Mouse (Mus musculus) lung, postnatal 0 days (tissue): Measurements from ENCODE around the gene Palb2. TPM values are rescaled to one million over a fixed set of nuclear protein-coding genes. Genes with fewer than 3 reads are reported as not detected.
A peak's percentile ranks its signal among the peaks of the same experiment; 100 is the strongest.

ENCODE experiments used
- ATAC-seq: fragments of 200-750 bp; cut with Nextera tagmentation; 2 replicates; pipeline ENCODE4 v1.8.0; 2017; ENCODE audit warnings: moderate library complexity
- DNase-seq: peaks from one replicate; pipeline ENCODE4 v3.0.0-alpha.2; 2016; ENCODE audit warnings: low spot score
- H3K27ac ChIP-seq: fragments of 300-500 bp; sonication (generic); 2 replicates; pipeline ENCODE4 v1.5.1; 2014; ENCODE audit warnings: antibody characterized with exemption, mild to moderate bottlenecking, low read length, mixed read lengths
- H3K27me3 ChIP-seq: fragments of 300-500 bp; sonication (generic); replicated peaks from 2 replicates; pipeline ENCODE4 v1.6.1; 2014; ENCODE audit warnings: low read length, mixed read lengths; ENCODE audit not compliant: insufficient read depth
- H3K36me3 ChIP-seq: fragments of 300-500 bp; sonication (generic); 2 replicates; pipeline ENCODE4 v1.6.1; 2014; ENCODE audit warnings: low read length, mixed read lengths; ENCODE audit not compliant: insufficient read depth
- H3K4me1 ChIP-seq: fragments of 300-500 bp; sonication (generic); 2 replicates; pipeline ENCODE4 v1.6.1; 2014; ENCODE audit warnings: antibody characterized with exemption, low read depth, low read length, mixed read lengths; ENCODE audit not compliant: insufficient read depth
- H3K4me2 ChIP-seq: fragments of 300-500 bp; sonication (generic); replicated peaks from 2 replicates; pipeline ENCODE4 v1.6.1; 2014; ENCODE audit warnings: low read depth, mild to moderate bottlenecking, low read length, moderate library complexity, mixed read lengths
- H3K4me3 ChIP-seq: fragments of 300-500 bp; sonication (generic); 2 replicates; pipeline ENCODE4 v1.5.1; 2014; ENCODE audit warnings: low read depth, low read length
- H3K9ac ChIP-seq: fragments of 300-500 bp; sonication (generic); replicated peaks from 2 replicates; pipeline ENCODE4 v1.6.1; 2014; ENCODE audit warnings: low read depth, mild to moderate bottlenecking
- H3K9me3 ChIP-seq: fragments of 300-500 bp; sonication (generic); 2 replicates; pipeline ENCODE4 v1.6.1; 2016; ENCODE audit warnings: low read length, mixed read lengths
- CTCF ChIP-seq: IDR thresholded peaks from 2 replicates; pipeline ENCODE4 v1.5.1; 2016; ENCODE audit warnings: antibody characterized with exemption, mild to moderate bottlenecking
- EP300 ChIP-seq: IDR thresholded peaks from 2 replicates; pipeline ENCODE4 v1.6.1; 2016; ENCODE audit warnings: antibody characterized with exemption, mild to moderate bottlenecking, control low read depth
- WGBS: fragments of 180-500 bp; shearing (Covaris S2); extraction: QIAGEN DNeasy Blood & Tissue Kit; methylation state at CpG from one replicate; pipeline ENCODE4 v1.1.7; 2014; 5-methylcytosine and 5-hydroxymethylcytosine counted together
- polyA plus RNA-seq: library from polyadenylated mRNA; unstranded; fragments of >200 nt; fragmentation: Nextera tagmentation; extraction: Ambion mirVana; gene quantifications from 2 replicates; pipeline ENCODE4 v1.2.1, GENCODE M21; 2015

The Palb2 gene
- polyA plus RNA-seq, 1 experiment from 2014 or later: 2.6 TPM

DNA sequence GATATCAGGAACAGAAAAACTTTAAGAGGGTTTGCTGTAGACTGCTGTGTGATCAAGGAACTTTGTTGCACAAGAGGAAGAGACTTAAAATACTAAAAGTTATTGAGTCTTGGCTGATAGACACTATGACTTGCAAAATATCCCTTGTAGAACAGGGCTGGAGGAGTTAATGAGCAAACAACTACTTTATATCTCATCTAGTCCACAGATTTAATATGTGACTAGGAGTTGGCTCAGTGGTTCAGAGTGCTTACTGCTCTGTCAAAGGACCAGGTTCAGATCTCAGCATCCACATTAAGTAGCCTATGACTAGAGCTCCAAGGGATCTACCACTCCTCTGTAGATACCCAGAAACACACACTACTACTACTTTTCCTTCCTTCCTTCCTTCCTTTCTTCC is 4.3 kb upstream of the Palb2 start:
- Histone ChIP-seq H3K4me2 (no peak overlapping the region), H3K4me3 (no peak overlapping the region), H3K4me1 (peaks cover 11% of the 10 kb centered on the region; the same call in 1 of the 2 replicates), H3K27me3 (no peaks in the 10 kb centered on the region), H3K27ac (no peak overlapping the region), H3K9ac (no peak overlapping the region), H3K36me3 (peaks cover 24% of the 10 kb centered on the region), H3K9me3 (no peaks in the 10 kb centered on the region)
- DNase-seq (no peak), ATAC-seq (no peak)
- TF ChIP-seq EP300 (no peak), CTCF (no peak)

DNA sequence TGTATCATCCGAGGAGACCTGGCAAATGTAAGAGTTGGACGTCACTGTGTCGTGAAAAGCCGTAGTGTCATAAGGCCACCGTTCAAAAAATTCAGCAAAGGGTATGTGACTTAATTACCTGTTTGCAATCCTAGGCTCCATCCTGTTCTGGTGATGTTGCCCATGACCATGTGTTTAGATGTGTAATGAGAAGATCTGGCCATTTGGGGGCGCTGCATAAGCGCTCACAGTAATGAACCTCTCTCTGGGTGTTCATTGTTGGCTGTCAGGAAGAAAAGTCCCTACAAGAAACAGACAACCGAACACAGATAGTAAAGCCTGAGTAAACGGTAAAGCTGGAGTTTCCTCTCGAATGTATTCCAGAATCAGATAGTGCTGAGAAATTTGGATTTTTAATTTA is 2.3 kb upstream of the Palb2 start:
- WGBS: 72% methylated on average over 10 of the region's 10 CpGs
- Histone ChIP-seq H3K9me3 (no peaks in the 10 kb centered on the region), H3K4me1 (peaks cover 11% of the 10 kb centered on the region; the same call in 1 of the 2 replicates), H3K9ac (no peak overlapping the region), H3K36me3 (peaks cover 14% of the 10 kb centered on the region), H3K4me2 (no peak overlapping the region), H3K27me3 (no peaks in the 10 kb centered on the region), H3K4me3 (no peak overlapping the region), H3K27ac (no peak overlapping the region)
- no peak for TF ChIP-seq EP300
- TF ChIP-seq CTCF: peak; percentile 53
- peak; percentile 11 for DNase-seq
- ATAC-seq: no peak

DNA sequence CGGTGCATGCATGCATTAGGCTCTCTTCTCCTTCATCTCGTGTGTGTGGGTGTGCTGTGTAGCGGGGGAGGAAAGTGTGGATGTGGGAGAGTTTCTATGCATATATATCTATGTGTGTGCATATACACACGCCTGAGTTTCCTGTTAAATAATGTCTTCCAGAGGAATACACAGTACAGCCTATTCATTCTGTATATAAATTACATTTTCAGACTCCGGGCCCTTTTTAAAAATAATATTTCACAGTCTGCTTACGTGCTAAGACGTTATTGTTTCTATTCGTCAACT is 497 bp upstream of the Palb2 start:
- H3K9ac ChIP-seq: peak overlapping the region; percentile 75
- H3K4me1 ChIP-seq: peaks cover 11% of the 10 kb centered on the region; the same call in 1 of the 2 replicates
- DNase-seq (no peak), ATAC-seq (no peak; the same call in 1 of the 2 replicates)
- WGBS: 14% methylated on average over 8 of the region's 8 CpGs
- H3K36me3 ChIP-seq: 0 out of 2 replicates have a peak, but pooled peaks cover 3% of the 10 kb centered on the region
- TF ChIP-seq EP300 (no peak), CTCF (no peak)
- peak overlapping the region; percentile 69; the same call in 1 of the 2 replicates for H3K27ac ChIP-seq
- no peaks in the 10 kb centered on the region for H3K27me3 ChIP-seq
- H3K9me3 ChIP-seq: no peaks in the 10 kb centered on the region
- H3K4me3 ChIP-seq: peak overlapping the region; percentile 94
- H3K4me2 ChIP-seq: peak overlapping the region; percentile 86

GRCm38 (mm10) chr7:122131834-122132233 is 951 bp downstream of the Palb2 start:
- no peaks in the 10 kb centered on the region for H3K27me3 ChIP-seq
- H3K9me3 ChIP-seq: no peaks in the 10 kb centered on the region
- H3K4me2 ChIP-seq: no peak overlapping the region; the same call in 1 of the 2 replicates
- H3K4me1 ChIP-seq: peaks cover 11% of the 10 kb centered on the region; the same call in 1 of the 2 replicates
- TF ChIP-seq CTCF: no peak
- no peak for TF ChIP-seq EP300
- H3K36me3 ChIP-seq: peaks cover 9% of the 10 kb centered on the region; the same call in 1 of the 2 replicates
- DNase-seq (no peak), ATAC-seq (no peak)
- no peak overlapping the region for H3K9ac ChIP-seq
- H3K27ac ChIP-seq: no peak overlapping the region
- peak overlapping the region; percentile 94; the same call in 1 of the 2 replicates for H3K4me3 ChIP-seq

GRCm38 (mm10) chr7:122126946-122127345 is 5.8 kb downstream of the Palb2 start:
- DNase-seq: no peak

GRCm38 (mm10) chr7:122125636-122126035 is 7.1 kb downstream of the Palb2 start:
- TF ChIP-seq EP300 (no peak), CTCF (peak; percentile 33; the same call in 1 of the 2 replicates)
- H3K27me3 ChIP-seq: no peaks in the 10 kb centered on the region
- DNase-seq (no peak), ATAC-seq (no peak)
- no peak overlapping the region for H3K4me3 ChIP-seq
- WGBS: 77% methylated on average over 8 of the region's 8 CpGs
- H3K27ac ChIP-seq: no peak overlapping the region
- no peak overlapping the region for H3K9ac ChIP-seq
- H3K4me1 ChIP-seq: no peaks in the 10 kb centered on the region
- no peak overlapping the region for H3K4me2 ChIP-seq
- no peaks in the 10 kb centered on the region for H3K9me3 ChIP-seq
- peaks cover 9% of the 10 kb centered on the region; the same call in 1 of the 2 replicates for H3K36me3 ChIP-seq

More at GRCm38 (mm10) chr7:122126946-122127345, 5.8 kb downstream of the Palb2 start:
- H3K9me3 ChIP-seq: no peaks in the 10 kb centered on the region
- no peaks in the 10 kb centered on the region for H3K27me3 ChIP-seq
- no peak overlapping the region for H3K4me3 ChIP-seq
- no peak for ATAC-seq
- H3K4me2 ChIP-seq: no peak overlapping the region
- H3K36me3 ChIP-seq: peaks cover 9% of the 10 kb centered on the region; the same call in 1 of the 2 replicates
- no peak for TF ChIP-seq CTCF
- TF ChIP-seq EP300: no peak
- no peak overlapping the region for H3K27ac ChIP-seq
- no peak overlapping the region for H3K9ac ChIP-seq
- WGBS: 90% methylated on average over 11 of the region's 11 CpGs
- no peaks in the 10 kb centered on the region for H3K4me1 ChIP-seq

DNA sequence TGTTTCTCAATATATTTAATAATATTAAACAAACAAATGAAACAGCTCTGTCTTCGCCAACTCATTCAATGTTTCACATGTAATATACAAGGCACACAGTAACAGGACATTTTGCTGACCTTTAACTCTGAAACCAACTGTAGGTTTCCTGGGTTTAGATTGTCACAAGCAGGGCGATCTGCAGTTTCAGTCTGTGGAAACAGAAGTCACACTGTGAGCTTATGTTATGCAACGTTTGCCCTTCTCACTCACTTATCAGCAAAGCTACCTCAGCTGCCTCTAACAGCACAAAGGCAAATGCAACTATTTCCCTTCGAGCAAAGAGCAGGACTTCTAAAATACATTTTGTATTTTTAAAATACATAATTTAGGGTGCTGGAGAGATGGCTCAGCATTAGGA is 9.3 kb downstream of the Palb2 start:
- Histone ChIP-seq H3K4me3 (no peak overlapping the region), H3K9ac (no peak overlapping the region), H3K27ac (no peak overlapping the region), H3K4me1 (no peaks in the 10 kb centered on the region), H3K36me3 (peaks cover 9% of the 10 kb centered on the region; the same call in 1 of the 2 replicates), H3K27me3 (no peaks in the 10 kb centered on the region), H3K9me3 (no peaks in the 10 kb centered on the region), H3K4me2 (no peak overlapping the region)
- ATAC-seq (no peak), DNase-seq (no peak)
- 82% methylated on average over 4 of the region's 4 CpGs for WGBS
- TF ChIP-seq EP300: no peak
